Mouse (Mus musculus) heart, embryonic 12.5 days (tissue): ENCODE results near the gene Stx11. TPM values are rescaled to one million over a fixed set of nuclear protein-coding genes. Genes with fewer than 3 reads are reported as not detected.

ENCODE experiments used
- ATAC-seq: fragments of 200-750 bp; cut with Nextera tagmentation; 2 replicates; pipeline ENCODE4 v1.8.0; 2017; ENCODE audit warnings: moderate TSS enrichment, moderate library complexity; ENCODE audit not compliant: insufficient number of reproducible peaks, low FRiP score
- H3K27ac ChIP-seq: fragments of 300-500 bp; sonication (generic); 2 replicates; pipeline ENCODE4 v1.5.1; 2016; ENCODE audit warnings: mild to moderate bottlenecking, moderate library complexity; ENCODE audit not compliant: poor library complexity, severe bottlenecking
- H3K27me3 ChIP-seq: fragments of 300-500 bp; sonication (generic); replicated peaks from 2 replicates; pipeline ENCODE4 v1.6.1; 2016; ENCODE audit warnings: mild to moderate bottlenecking, moderate library complexity
- H3K36me3 ChIP-seq: fragments of 300-500 bp; sonication (generic); 2 replicates; pipeline ENCODE4 v1.6.1; 2016; ENCODE audit warnings: mild to moderate bottlenecking, moderate library complexity
- H3K4me1 ChIP-seq: fragments of 300-500 bp; sonication (generic); replicated peaks from 2 replicates; pipeline ENCODE4 v1.6.1; 2016; ENCODE audit warnings: mild to moderate bottlenecking
- H3K4me2 ChIP-seq: fragments of 300-500 bp; sonication (generic); 2 replicates; pipeline ENCODE4 v1.6.1; 2016; ENCODE audit warnings: mild to moderate bottlenecking, moderate library complexity
- H3K4me3 ChIP-seq: fragments of 300-500 bp; sonication (generic); 2 replicates; pipeline ENCODE4 v1.5.1; 2016; ENCODE audit warnings: mild to moderate bottlenecking
- H3K9ac ChIP-seq: fragments of 300-500 bp; sonication (generic); 2 replicates; pipeline ENCODE4 v1.6.1; 2016; ENCODE audit warnings: mild to moderate bottlenecking, moderate library complexity
- H3K9me3 ChIP-seq: fragments of 300-500 bp; sonication (generic); replicated peaks from 2 replicates; pipeline ENCODE4 v1.6.1; 2016; ENCODE audit warnings: mild to moderate bottlenecking, moderate library complexity
- WGBS: fragments of 180-500 bp; shearing (Covaris S2); methylation state at CpG from one replicate; pipeline ENCODE4 v1.1.7; 2016; 5-methylcytosine and 5-hydroxymethylcytosine counted together
- polyA plus RNA-seq: library from polyadenylated mRNA; unstranded; fragments of >200 nt; fragmentation: Nextera tagmentation; extraction: Ambion mirVana; gene quantifications from 2 replicates; pipeline ENCODE4 v1.2.1, GENCODE M21; 2016

Stx11 gene
- polyA plus RNA-seq, 1 experiment from 2014 or later = 5.5 TPM

DNA sequence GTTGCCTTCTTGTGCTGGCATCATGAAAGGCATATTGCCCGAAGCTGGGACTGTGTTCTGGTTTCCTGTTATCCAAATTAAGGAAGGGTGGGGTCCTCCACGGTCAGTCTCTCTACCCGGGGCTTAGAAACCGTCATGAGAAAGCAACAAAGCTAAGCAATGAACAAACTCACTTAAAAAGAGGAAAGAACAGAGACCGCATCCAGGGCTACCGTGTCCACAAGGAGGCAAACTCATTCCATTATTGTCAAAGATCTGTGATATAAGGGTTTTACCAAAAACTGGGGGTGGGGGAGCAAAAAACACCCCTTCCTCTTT lies 34.3 kb downstream of the Stx11 start:
- no peak for ATAC-seq
- H3K9me3 ChIP-seq = no peaks in the 10 kb centered on the region
- WGBS = 59% methylated on average over 6 of the region's 6 CpGs
- no peak overlapping the region for H3K27ac ChIP-seq
- no peak overlapping the region for H3K4me3 ChIP-seq
- peaks cover 5% of the 10 kb centered on the region; the same call in 1 of the 2 replicates for H3K4me1 ChIP-seq
- no peaks in the 10 kb centered on the region for H3K27me3 ChIP-seq
- no peak overlapping the region for H3K9ac ChIP-seq
- no peak overlapping the region for H3K4me2 ChIP-seq
- no peaks in the 10 kb centered on the region for H3K36me3 ChIP-seq

GRCm38 (mm10) chr10:12929149-12929856 lies 34.8 kb downstream of the Stx11 start:
- Histone ChIP-seq H3K4me1 (peaks cover 5% of the 10 kb centered on the region; the same call in 1 of the 2 replicates), H3K9me3 (no peaks in the 10 kb centered on the region)
- 71% methylated on average over 7 of the region's 7 CpGs for WGBS

DNA sequence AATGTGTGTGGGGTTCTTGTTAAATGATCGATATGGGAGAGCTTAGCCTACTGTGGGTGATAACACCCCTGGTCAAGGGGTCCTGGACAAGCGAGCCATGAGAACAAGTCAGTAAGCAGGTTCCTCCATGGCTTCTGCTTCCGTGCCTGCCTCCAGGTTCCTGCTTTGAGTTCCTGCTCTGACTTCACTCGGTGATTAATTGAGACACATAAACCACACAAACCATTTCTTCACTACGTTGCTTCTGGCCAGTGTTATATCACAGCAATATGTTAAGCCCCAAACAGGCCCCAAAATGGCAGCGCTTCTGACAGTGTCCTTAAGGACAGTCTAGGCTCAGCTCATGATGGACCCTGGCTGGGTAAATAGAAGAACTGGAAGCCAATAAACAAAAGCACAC lies 35.9 kb downstream of the Stx11 start:
- H3K9ac ChIP-seq = no peak overlapping the region
- H3K4me1 ChIP-seq = peaks cover 8% of the 10 kb centered on the region; the same call in 1 of the 2 replicates
- no peaks in the 10 kb centered on the region for H3K27me3 ChIP-seq
- no peak overlapping the region for H3K27ac ChIP-seq
- 84% methylated on average over 6 of the region's 6 CpGs for WGBS
- no peak overlapping the region for H3K4me2 ChIP-seq
- no peak overlapping the region for H3K4me3 ChIP-seq
- no peak for ATAC-seq
- no peaks in the 10 kb centered on the region for H3K9me3 ChIP-seq
- no peaks in the 10 kb centered on the region for H3K36me3 ChIP-seq

More at GRCm38 (mm10) chr10:12929149-12929856, 34.8 kb downstream of the Stx11 start:
- H3K4me3 ChIP-seq = no peak overlapping the region
- H3K9ac ChIP-seq = no peak overlapping the region
- H3K27ac ChIP-seq = no peak overlapping the region
- ATAC-seq = no peak
- no peaks in the 10 kb centered on the region for H3K36me3 ChIP-seq
- H3K27me3 ChIP-seq = no peaks in the 10 kb centered on the region
- no peak overlapping the region for H3K4me2 ChIP-seq

- H3K4me2 ChIP-seq = peak overlapping the region; percentile 68
- peak; percentile 92 for ATAC-seq
- H3K36me3 ChIP-seq = no peaks in the 10 kb centered on the region
- no peaks in the 10 kb centered on the region for H3K9me3 ChIP-seq
- H3K4me1 ChIP-seq = peaks cover 3% of the 10 kb centered on the region
- peak overlapping the region; percentile 84 for H3K9ac ChIP-seq
- WGBS = under 1% methylated on average over 55 of the region's 55 CpGs
- H3K27me3 ChIP-seq = no peaks in the 10 kb centered on the region
- peak overlapping the region; percentile 84 for H3K27ac ChIP-seq
- peak overlapping the region; percentile 74 for H3K4me3 ChIP-seq
Observed at GRCm38 (mm10) chr10:12922574-12923353, 41.3 kb downstream of the Stx11 start.

GRCm38 (mm10) chr10:12922077-12922573 lies 42.0 kb downstream of the Stx11 start:
- H3K27ac ChIP-seq = peak overlapping the region; percentile 84; the same call in 1 of the 2 replicates
- H3K36me3 ChIP-seq = no peaks in the 10 kb centered on the region
- H3K9ac ChIP-seq = peak overlapping the region; percentile 84; the same call in 1 of the 2 replicates
- H3K4me3 ChIP-seq = peak overlapping the region; percentile 74
- H3K27me3 ChIP-seq = no peaks in the 10 kb centered on the region
- H3K4me1 ChIP-seq = peaks cover 3% of the 10 kb centered on the region
- ATAC-seq = peak; percentile 49
- peak overlapping the region; percentile 68 for H3K4me2 ChIP-seq
- WGBS = 3% methylated on average over 13 of the region's 13 CpGs
- H3K9me3 ChIP-seq = no peaks in the 10 kb centered on the region

DNA sequence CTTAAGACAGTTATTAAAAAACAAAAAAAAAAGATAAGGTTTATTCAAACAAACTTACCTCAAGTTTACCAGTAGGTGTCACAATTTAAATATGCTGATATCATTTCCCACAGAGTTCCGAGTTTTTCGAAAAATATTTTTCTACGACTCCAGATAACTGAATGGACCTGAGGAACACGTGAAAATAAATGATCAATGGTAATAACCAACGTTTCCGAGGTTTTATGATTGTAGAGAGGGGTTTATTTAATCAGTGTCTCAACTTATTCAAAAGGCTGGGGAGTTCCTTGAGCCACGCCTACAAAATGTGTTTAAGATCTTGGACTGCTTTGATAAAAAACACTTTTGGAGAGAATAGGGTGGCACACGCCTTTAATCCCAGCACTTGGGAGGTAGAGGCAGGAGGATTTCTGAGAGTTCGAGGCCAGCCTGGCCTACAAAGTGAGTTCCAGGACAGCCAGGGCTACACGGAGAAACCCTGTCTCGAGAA lies 42.5 kb downstream of the Stx11 start:
- WGBS = 43% methylated on average over 11 of the region's 11 CpGs
- H3K9ac ChIP-seq = no peak overlapping the region
- H3K4me1 ChIP-seq = peaks cover 3% of the 10 kb centered on the region
- H3K9me3 ChIP-seq = no peaks in the 10 kb centered on the region
- peak overlapping the region; percentile 74 for H3K4me3 ChIP-seq
- no peaks in the 10 kb centered on the region for H3K27me3 ChIP-seq
- H3K36me3 ChIP-seq = no peaks in the 10 kb centered on the region
- H3K4me2 ChIP-seq = peak overlapping the region; percentile 68
- H3K27ac ChIP-seq = no peak overlapping the region
- no peak for ATAC-seq

DNA sequence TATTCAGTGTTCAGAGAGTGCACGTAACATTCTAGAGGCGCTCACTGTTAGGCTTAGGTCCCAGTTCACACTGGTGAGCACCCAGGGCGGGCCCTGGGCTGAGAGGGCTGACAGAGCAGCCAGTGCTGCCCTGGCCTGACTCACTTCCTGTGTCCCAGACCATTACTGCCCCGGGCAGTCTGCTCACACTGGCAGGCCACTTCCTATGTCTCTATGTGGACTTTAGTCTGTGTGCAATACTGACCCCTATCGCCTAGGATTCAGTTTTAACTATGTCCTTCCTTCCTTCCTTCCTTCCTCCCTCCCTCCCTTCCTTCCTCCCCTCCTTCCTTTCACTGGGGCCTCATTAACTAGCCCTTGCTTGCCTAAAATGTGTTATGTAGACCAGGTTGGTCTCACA lies 44.8 kb downstream of the Stx11 start:
- Histone ChIP-seq H3K27me3 (no peaks in the 10 kb centered on the region), H3K4me3 (no peak overlapping the region), H3K9ac (no peak overlapping the region), H3K4me1 (peaks cover 11% of the 10 kb centered on the region), H3K9me3 (no peaks in the 10 kb centered on the region), H3K27ac (no peak overlapping the region), H3K4me2 (no peak overlapping the region), H3K36me3 (no peaks in the 10 kb centered on the region)
- WGBS = 40% methylated on average over 5 of the region's 5 CpGs
- ATAC-seq = no peak

GRCm38 (mm10) chr10:12917626-12918025 lies 46.5 kb downstream of the Stx11 start:
- Histone ChIP-seq H3K27ac (no peak overlapping the region), H3K9ac (no peak overlapping the region), H3K27me3 (no peaks in the 10 kb centered on the region), H3K4me1 (peaks cover 8% of the 10 kb centered on the region; the same call in 1 of the 2 replicates), H3K36me3 (no peaks in the 10 kb centered on the region), H3K4me2 (no peak overlapping the region), H3K4me3 (no peak overlapping the region), H3K9me3 (no peaks in the 10 kb centered on the region)
- WGBS = 75% methylated on average over 1 of the region's 1 CpGs
- ATAC-seq = no peak

DNA sequence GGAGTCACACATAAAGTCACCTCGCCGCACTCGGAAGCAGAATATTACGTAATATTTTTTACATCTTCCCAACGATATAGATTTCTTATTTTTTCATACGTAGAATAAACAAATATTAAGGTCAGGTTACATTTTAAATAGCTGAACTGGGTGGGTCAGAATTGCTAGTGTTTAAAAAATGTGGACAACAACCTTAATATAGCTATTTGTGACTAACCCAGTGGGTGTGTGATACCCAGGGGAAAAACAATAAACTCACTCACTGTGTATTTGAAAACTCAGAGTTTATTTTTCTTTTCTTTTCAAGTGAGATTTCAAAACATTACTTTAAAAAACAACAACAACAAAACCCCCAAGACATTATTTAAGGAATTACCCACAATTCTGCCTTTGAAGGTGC lies 47.7 kb downstream of the Stx11 start:
- ATAC-seq = no peak
- Histone ChIP-seq H3K4me2 (no peak overlapping the region), H3K27me3 (no peaks in the 10 kb centered on the region), H3K36me3 (no peaks in the 10 kb centered on the region), H3K4me3 (no peak overlapping the region), H3K27ac (no peak overlapping the region), H3K9ac (no peak overlapping the region), H3K9me3 (no peaks in the 10 kb centered on the region), H3K4me1 (peaks cover 19% of the 10 kb centered on the region)
- WGBS = 92% methylated on average over 6 of the region's 6 CpGs

DNA sequence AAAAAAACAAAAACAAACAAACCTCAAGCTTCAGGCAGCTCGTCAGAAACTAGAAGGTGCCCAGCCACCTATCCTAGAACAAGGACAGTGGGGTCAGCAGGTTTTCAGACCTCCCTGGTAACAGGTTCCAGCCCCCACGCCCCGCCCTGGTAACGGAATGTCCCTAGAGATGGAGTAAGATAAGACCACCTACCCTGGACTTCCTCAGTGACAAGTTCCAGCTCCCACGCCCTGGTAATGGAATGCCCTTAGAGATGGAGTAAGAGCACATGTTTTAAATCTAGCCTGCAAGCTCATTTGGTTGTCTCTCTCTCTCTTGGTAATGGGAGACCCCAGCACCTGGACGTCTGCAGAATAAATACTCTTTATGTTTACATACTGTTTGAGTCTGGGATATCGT lies 48.3 kb downstream of the Stx11 start:
- WGBS = 41% methylated on average over 7 of the region's 7 CpGs
- ATAC-seq = no peak
- H3K9ac ChIP-seq = no peak overlapping the region

GRCm38 (mm10) chr10:12914203-12914602 lies 49.9 kb downstream of the Stx11 start:
- H3K27me3 ChIP-seq = no peaks in the 10 kb centered on the region
- no peak for ATAC-seq
- no peak overlapping the region for H3K27ac ChIP-seq
- H3K36me3 ChIP-seq = no peaks in the 10 kb centered on the region
- H3K4me3 ChIP-seq = no peak overlapping the region
- 86% methylated on average over 1 of the region's 1 CpGs for WGBS
- no peaks in the 10 kb centered on the region for H3K9me3 ChIP-seq
- peaks cover 19% of the 10 kb centered on the region for H3K4me1 ChIP-seq
- no peak overlapping the region for H3K9ac ChIP-seq
- no peak overlapping the region for H3K4me2 ChIP-seq

More for the DNA sequence above, 48.3 kb downstream of the Stx11 start:
- Histone ChIP-seq H3K36me3 (no peaks in the 10 kb centered on the region), H3K9me3 (no peaks in the 10 kb centered on the region), H3K4me1 (peaks cover 19% of the 10 kb centered on the region), H3K27me3 (no peaks in the 10 kb centered on the region), H3K4me3 (no peak overlapping the region), H3K4me2 (no peak overlapping the region), H3K27ac (no peak overlapping the region)
